Mouse (Mus musculus): ENCODE results near the gene S1pr3. TPM values are rescaled to one million over a fixed set of nuclear protein-coding genes. Genes with fewer than 3 reads are reported as not detected.

S1pr3 gene
- polyA plus RNA-seq, 1 experiment from 2014 or later: 52.2 TPM

DNA sequence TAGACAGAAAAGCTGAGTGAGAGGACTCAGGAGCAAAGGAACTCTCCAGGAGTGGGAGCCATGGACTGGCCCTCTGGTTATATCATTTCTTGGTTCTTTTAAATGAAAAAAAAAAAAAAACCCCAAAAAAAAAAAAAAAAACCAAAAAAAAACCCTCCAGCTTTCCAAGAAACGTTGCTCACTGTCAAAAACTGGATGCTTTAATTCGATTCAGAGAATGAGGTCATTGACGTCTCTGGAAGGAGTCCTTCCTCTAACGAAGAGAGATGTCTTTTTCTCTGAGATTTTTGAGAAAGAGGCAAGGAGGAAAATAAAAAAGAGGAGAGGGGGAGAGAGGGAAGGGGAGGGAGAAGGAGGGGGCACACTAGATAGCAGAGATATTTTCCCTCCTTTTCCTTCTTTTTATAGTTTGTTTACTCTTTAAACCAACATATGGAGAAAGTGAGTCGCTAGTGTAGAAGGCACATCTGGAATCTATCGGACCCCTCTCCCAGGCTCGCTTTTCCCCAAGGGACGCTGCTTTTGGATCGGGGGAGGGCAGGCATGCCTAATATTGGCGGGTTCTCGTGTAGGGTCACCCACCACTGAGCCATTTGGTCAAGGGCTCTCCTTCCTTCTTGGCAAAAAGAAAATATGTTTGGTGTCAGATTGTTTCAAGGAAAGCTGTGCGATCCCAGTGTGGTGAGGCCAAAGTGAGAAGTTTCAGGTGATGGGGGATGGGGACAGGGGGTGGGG is 3.4 kb downstream of the S1pr3 start:
- 0 out of 2 replicates have a peak, but pooled peaks cover 4% of the 10 kb centered on the region for H3K36me3 ChIP-seq (ENCODE audit: control insufficient read depth, insufficient read depth, low read length)
- H3K4me3 ChIP-seq (ENCODE audit: low read depth, low read length): peak overlapping the region; percentile 14; the same call in 1 of the 2 replicates
- ATAC-seq (ENCODE audit: insufficient read depth, low FRiP score, low TSS enrichment) (no peak), DNase-seq (ENCODE audit: low spot score) (no peak)
- H3K27ac ChIP-seq (ENCODE audit: low read depth, low read length): no peak overlapping the region
- H3K4me2 ChIP-seq (ENCODE audit: low read depth): peak overlapping the region; percentile 35
- 44% methylated on average over 12 of the region's 12 CpGs for WGBS
- H3K9ac ChIP-seq (ENCODE audit: low read length): no peak overlapping the region
- peaks cover 5% of the 10 kb centered on the region for H3K4me1 ChIP-seq (ENCODE audit: control insufficient read depth, insufficient read depth, low read length)
- peaks cover 4% of the 10 kb centered on the region; the same call in 1 of the 2 replicates for H3K27me3 ChIP-seq (ENCODE audit: control insufficient read depth, insufficient read depth, low read length)
- H3K9me3 ChIP-seq (ENCODE audit: control insufficient read depth, low read length): no peaks in the 10 kb centered on the region

DNA sequence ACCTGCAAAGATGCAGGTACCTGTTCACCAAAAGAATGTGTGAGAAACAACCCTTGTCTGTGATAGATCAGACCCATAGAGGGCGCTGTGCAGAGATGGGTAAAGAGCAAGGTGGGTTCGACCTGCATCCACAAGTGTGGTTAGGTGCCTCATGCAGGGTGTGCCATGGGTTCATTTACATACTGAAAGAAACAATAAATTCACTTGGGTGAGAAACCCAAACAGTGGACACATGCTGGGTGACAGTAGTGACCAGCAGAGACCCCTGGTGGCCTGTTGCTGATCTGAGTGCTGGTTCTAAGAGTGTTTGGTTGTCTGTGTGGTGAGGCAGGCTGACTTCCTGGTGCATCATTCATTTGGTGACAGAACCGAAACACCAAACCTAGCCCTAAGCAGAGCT is 5.0 kb downstream of the S1pr3 start:
- Histone ChIP-seq H3K27ac (ENCODE audit: low read depth, low read length) (no peak overlapping the region), H3K4me1 (ENCODE audit: control insufficient read depth, insufficient read depth, low read length) (peaks cover 15% of the 10 kb centered on the region), H3K4me3 (ENCODE audit: low read depth, low read length) (no peak overlapping the region), H3K36me3 (ENCODE audit: control insufficient read depth, insufficient read depth, low read length) (0 out of 2 replicates have a peak, but pooled peaks cover 4% of the 10 kb centered on the region), H3K9ac (ENCODE audit: low read length) (no peak overlapping the region), H3K9me3 (ENCODE audit: control insufficient read depth, low read length) (no peaks in the 10 kb centered on the region), H3K27me3 (ENCODE audit: control insufficient read depth, insufficient read depth, low read length) (no peaks in the 10 kb centered on the region), H3K4me2 (ENCODE audit: low read depth) (no peak overlapping the region)
- ATAC-seq (ENCODE audit: insufficient read depth, low FRiP score, low TSS enrichment) (no peak), DNase-seq (ENCODE audit: low spot score) (no peak)
- 62% methylated on average over 3 of the region's 3 CpGs for WGBS

DNA sequence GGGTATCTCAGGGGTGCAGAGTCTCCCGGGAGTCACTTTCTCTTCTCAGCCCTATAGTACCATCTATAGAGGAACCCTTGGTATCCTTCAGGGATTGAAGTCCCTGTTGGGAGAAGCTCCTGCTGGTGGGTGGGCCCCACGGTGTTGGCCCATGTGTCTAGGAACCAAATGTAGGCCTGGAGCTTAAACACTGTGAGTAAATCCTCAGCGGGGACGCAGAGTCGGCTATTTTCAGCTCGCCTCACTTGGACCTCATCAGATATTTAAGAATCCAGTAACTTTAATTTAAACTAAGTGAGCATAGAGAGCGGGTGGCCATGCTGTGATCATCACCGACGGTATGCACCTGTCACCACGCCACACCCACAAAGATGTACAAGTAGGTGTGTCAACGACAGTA is 8.3 kb downstream of the S1pr3 start:
- Histone ChIP-seq H3K9me3 (ENCODE audit: control insufficient read depth, low read length) (no peaks in the 10 kb centered on the region), H3K4me1 (ENCODE audit: control insufficient read depth, insufficient read depth, low read length) (peaks cover 15% of the 10 kb centered on the region), H3K9ac (ENCODE audit: low read length) (no peak overlapping the region), H3K4me2 (ENCODE audit: low read depth) (no peak overlapping the region), H3K4me3 (ENCODE audit: low read depth, low read length) (no peak overlapping the region), H3K36me3 (ENCODE audit: control insufficient read depth, insufficient read depth, low read length) (0 out of 2 replicates have a peak, but pooled peaks cover 4% of the 10 kb centered on the region), H3K27me3 (ENCODE audit: control insufficient read depth, insufficient read depth, low read length) (no peaks in the 10 kb centered on the region), H3K27ac (ENCODE audit: low read depth, low read length) (no peak overlapping the region)
- no peak for ATAC-seq (ENCODE audit: insufficient read depth, low FRiP score, low TSS enrichment)
- WGBS: 87% methylated on average over 11 of the region's 11 CpGs
- no peak for DNase-seq (ENCODE audit: low spot score)

DNA sequence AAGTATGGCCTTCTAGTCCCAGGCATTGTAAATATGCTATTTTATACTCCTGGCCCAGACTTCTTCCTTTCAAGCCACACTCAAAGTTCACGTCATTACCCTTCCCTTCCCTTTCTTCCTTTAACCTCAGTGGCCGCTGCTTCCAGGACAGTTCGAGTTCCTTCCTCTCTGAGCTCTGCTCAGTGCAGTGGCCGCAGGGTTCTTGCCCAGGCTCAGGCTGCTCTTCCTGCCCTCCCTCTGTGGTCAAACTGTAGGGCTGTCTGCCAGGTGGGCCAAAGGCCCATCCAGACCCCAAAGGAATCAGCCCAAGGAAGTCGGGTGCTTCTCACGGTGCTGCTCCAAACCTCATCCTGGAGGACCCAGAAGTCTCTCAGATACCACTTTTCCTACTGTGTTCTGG is 9.4 kb downstream of the S1pr3 start:
- Histone ChIP-seq H3K4me1 (ENCODE audit: control insufficient read depth, insufficient read depth, low read length) (peaks cover 15% of the 10 kb centered on the region), H3K36me3 (ENCODE audit: control insufficient read depth, insufficient read depth, low read length) (peaks cover 4% of the 10 kb centered on the region; the same call in 1 of the 2 replicates), H3K27ac (ENCODE audit: low read depth, low read length) (0 out of 2 replicates have a peak overlapping the region, but pooled peaks have one; percentile 10), H3K4me2 (ENCODE audit: low read depth) (peak overlapping the region; percentile 32), H3K4me3 (ENCODE audit: low read depth, low read length) (no peak overlapping the region), H3K9ac (ENCODE audit: low read length) (peak overlapping the region; percentile 41), H3K9me3 (ENCODE audit: control insufficient read depth, low read length) (no peaks in the 10 kb centered on the region), H3K27me3 (ENCODE audit: control insufficient read depth, insufficient read depth, low read length) (no peaks in the 10 kb centered on the region)
- ATAC-seq (ENCODE audit: insufficient read depth, low FRiP score, low TSS enrichment): no peak
- WGBS: 70% methylated on average over 6 of the region's 6 CpGs
- DNase-seq (ENCODE audit: low spot score): no peak

DNA sequence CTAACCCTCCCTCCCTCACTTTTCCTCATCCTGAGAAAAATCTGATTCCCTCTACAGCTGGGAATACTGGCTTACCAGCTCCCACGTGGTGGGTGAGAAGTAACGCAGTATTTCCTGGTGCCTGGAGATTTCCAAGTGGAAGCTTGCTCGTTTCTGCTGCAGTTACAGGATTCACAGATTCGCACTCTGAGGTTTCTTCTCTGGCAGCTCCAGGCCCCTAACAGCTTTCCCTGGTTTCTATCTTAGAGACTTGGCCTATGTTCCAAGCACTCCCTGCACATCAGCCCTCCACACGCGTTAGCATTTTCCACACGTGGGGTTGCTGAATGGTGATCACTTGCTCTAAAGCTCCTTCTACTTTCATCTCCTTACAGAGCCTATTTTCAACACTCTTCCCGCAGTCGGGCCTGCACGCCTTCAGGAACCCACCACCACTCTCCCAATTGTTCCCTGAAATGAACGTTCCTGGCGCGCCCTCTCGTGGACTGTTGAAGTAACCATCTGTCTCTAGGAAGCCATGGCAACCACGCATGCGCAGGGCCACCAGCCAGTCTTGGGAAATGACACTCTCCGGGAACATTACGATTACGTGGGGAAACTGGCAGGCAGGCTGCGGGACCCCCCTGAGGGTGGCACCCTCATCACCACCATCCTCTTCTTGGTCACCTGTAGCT is 10.0 kb downstream of the S1pr3 start:
- Histone ChIP-seq H3K9me3 (ENCODE audit: control insufficient read depth, low read length) (no peaks in the 10 kb centered on the region), H3K27ac (ENCODE audit: low read depth, low read length) (peak overlapping the region; percentile 7; the same call in 1 of the 2 replicates), H3K36me3 (ENCODE audit: control insufficient read depth, insufficient read depth, low read length) (peaks cover 4% of the 10 kb centered on the region; the same call in 1 of the 2 replicates), H3K27me3 (ENCODE audit: control insufficient read depth, insufficient read depth, low read length) (no peaks in the 10 kb centered on the region), H3K4me3 (ENCODE audit: low read depth, low read length) (no peak overlapping the region), H3K4me2 (ENCODE audit: low read depth) (peak overlapping the region; percentile 32), H3K4me1 (ENCODE audit: control insufficient read depth, insufficient read depth, low read length) (peaks cover 15% of the 10 kb centered on the region), H3K9ac (ENCODE audit: low read length) (peak overlapping the region; percentile 41)
- ATAC-seq (ENCODE audit: insufficient read depth, low FRiP score, low TSS enrichment): peak; percentile 68
- WGBS: 6% methylated on average over 20 of the region's 20 CpGs
- DNase-seq (ENCODE audit: low spot score): peak; percentile 97

DNA sequence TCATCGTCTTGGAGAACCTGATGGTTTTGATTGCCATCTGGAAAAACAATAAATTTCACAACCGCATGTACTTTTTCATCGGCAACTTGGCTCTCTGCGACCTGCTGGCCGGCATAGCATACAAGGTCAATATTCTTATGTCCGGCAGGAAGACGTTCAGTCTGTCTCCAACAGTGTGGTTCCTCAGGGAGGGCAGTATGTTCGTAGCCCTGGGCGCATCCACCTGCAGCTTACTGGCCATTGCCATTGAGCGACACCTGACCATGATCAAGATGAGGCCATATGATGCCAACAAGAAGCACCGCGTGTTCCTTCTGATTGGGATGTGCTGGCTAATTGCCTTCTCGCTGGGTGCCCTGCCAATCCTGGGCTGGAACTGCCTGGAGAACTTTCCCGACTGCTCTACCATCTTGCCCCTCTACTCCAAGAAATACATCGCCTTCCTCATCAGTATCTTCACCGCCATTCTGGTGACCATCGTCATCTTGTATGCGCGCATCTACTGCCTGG is 10.6 kb downstream of the S1pr3 start:
- no peak overlapping the region for H3K27ac ChIP-seq (ENCODE audit: low read depth, low read length)
- ATAC-seq (ENCODE audit: insufficient read depth, low FRiP score, low TSS enrichment) (peak; percentile 39), DNase-seq (ENCODE audit: low spot score) (no peak)
- H3K4me1 ChIP-seq (ENCODE audit: control insufficient read depth, insufficient read depth, low read length): peaks cover 15% of the 10 kb centered on the region
- no peak overlapping the region for H3K4me3 ChIP-seq (ENCODE audit: low read depth, low read length)
- H3K27me3 ChIP-seq (ENCODE audit: control insufficient read depth, insufficient read depth, low read length): no peaks in the 10 kb centered on the region
- no peak overlapping the region for H3K9ac ChIP-seq (ENCODE audit: low read length)
- H3K36me3 ChIP-seq (ENCODE audit: control insufficient read depth, insufficient read depth, low read length): peaks cover 4% of the 10 kb centered on the region; the same call in 1 of the 2 replicates
- H3K9me3 ChIP-seq (ENCODE audit: control insufficient read depth, low read length): no peaks in the 10 kb centered on the region
- peak overlapping the region; percentile 32; the same call in 1 of the 2 replicates for H3K4me2 ChIP-seq (ENCODE audit: low read depth)
- 78% methylated on average over 19 of the region's 19 CpGs for WGBS

DNA sequence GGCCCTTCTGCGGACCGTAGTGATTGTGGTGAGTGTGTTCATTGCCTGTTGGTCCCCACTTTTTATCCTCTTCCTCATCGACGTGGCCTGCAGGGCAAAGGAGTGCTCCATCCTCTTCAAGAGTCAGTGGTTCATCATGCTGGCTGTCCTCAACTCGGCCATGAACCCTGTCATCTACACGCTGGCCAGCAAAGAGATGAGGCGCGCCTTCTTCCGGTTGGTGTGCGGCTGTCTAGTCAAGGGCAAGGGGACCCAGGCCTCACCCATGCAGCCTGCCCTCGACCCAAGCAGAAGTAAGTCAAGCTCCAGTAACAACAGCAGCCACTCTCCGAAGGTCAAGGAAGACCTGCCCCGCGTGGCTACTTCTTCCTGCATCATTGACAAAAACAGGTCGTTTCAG is 11.1 kb downstream of the S1pr3 start:
- no peak overlapping the region for H3K4me2 ChIP-seq (ENCODE audit: low read depth)
- WGBS: 91% methylated on average over 15 of the region's 15 CpGs
- DNase-seq (ENCODE audit: low spot score) (no peak), ATAC-seq (ENCODE audit: insufficient read depth, low FRiP score, low TSS enrichment) (no peak)
- peaks cover 4% of the 10 kb centered on the region; the same call in 1 of the 2 replicates for H3K36me3 ChIP-seq (ENCODE audit: control insufficient read depth, insufficient read depth, low read length)
- H3K9me3 ChIP-seq (ENCODE audit: control insufficient read depth, low read length): no peaks in the 10 kb centered on the region
- no peak overlapping the region for H3K4me3 ChIP-seq (ENCODE audit: low read depth, low read length)
- peaks cover 15% of the 10 kb centered on the region for H3K4me1 ChIP-seq (ENCODE audit: control insufficient read depth, insufficient read depth, low read length)
- no peak overlapping the region for H3K27ac ChIP-seq (ENCODE audit: low read depth, low read length)
- H3K27me3 ChIP-seq (ENCODE audit: control insufficient read depth, insufficient read depth, low read length): no peaks in the 10 kb centered on the region
- no peak overlapping the region for H3K9ac ChIP-seq (ENCODE audit: low read length)

DNA sequence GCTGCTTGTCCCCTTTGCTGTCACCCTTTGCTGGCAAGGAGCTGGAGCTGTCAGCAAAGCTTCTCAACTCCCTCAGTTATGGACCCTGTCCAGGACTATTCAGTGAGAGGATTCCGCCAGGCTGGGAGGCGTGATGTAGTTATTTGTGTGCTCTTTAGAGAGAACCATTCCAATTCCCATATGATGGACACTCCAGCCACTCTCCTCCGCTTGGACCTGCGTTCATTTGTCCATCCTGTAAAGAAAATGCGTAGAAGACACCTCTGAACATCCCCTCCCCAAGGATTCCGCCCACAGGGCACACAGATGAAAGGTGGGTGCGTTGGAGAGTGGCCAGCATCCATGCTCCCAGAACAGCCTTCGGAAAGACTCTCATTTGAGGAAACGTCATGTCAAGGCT is 12.4 kb downstream of the S1pr3 start:
- peaks cover 15% of the 10 kb centered on the region for H3K4me1 ChIP-seq (ENCODE audit: control insufficient read depth, insufficient read depth, low read length)
- DNase-seq (ENCODE audit: low spot score) (no peak), ATAC-seq (ENCODE audit: insufficient read depth, low FRiP score, low TSS enrichment) (no peak)
- no peaks in the 10 kb centered on the region; the same call in 1 of the 2 replicates for H3K36me3 ChIP-seq (ENCODE audit: control insufficient read depth, insufficient read depth, low read length)
- H3K9me3 ChIP-seq (ENCODE audit: control insufficient read depth, low read length): no peaks in the 10 kb centered on the region
- H3K27ac ChIP-seq (ENCODE audit: low read depth, low read length): no peak overlapping the region
- H3K4me3 ChIP-seq (ENCODE audit: low read depth, low read length): no peak overlapping the region
- H3K9ac ChIP-seq (ENCODE audit: low read length): no peak overlapping the region
- H3K4me2 ChIP-seq (ENCODE audit: low read depth): no peak overlapping the region
- no peaks in the 10 kb centered on the region for H3K27me3 ChIP-seq (ENCODE audit: control insufficient read depth, insufficient read depth, low read length)
- WGBS: 86% methylated on average over 9 of the region's 9 CpGs

Data from neural tube, embryonic 11.5 days (tissue).